Mouse (Mus musculus): ENCODE measurements around the gene Ccne1. TPM values are rescaled to one million over a fixed set of nuclear protein-coding genes. Genes with fewer than 3 reads are reported as not detected.
A peak's percentile ranks its signal among the peaks of the same experiment; 100 is the strongest.

Gene Ccne1
- polyA plus RNA-seq, 1 experiment from 2014 or later = 14.1 TPM

GRCm38 (mm10) chr7:38073782-38074181, 33.6 kb downstream of the Ccne1 start:
- WGBS = 16% methylated on average over 3 of the region's 3 CpGs
- H3K9ac ChIP-seq (replicated peaks; ENCODE audit: low read length) = no peak overlapping the region
- peak; percentile 71 for ATAC-seq (ENCODE audit: low FRiP score, low TSS enrichment)
- DNase-seq = peak; percentile 81
- H3K4me3 ChIP-seq (replicated peaks; ENCODE audit: low read depth, low read length) = no peak overlapping the region
- H3K36me3 ChIP-seq (ENCODE audit: control insufficient read depth, insufficient read depth, low read length) = no peaks in the 10 kb centered on the region
- peak overlapping the region; percentile 55; the same call in 1 of the 2 replicates for H3K4me2 ChIP-seq (ENCODE audit: low read length)
- peaks cover 11% of the 10 kb centered on the region for H3K4me1 ChIP-seq (ENCODE audit: control insufficient read depth, insufficient read depth, low read length)
- no peaks in the 10 kb centered on the region for H3K9me3 ChIP-seq (ENCODE audit: control insufficient read depth, low read length)
- H3K27ac ChIP-seq (replicated peaks; ENCODE audit: low read depth, low read length) = no peak overlapping the region
- H3K27me3 ChIP-seq (ENCODE audit: control insufficient read depth, insufficient read depth, low read length) = no peaks in the 10 kb centered on the region

- DNase-seq = no peak
- no peaks in the 10 kb centered on the region for H3K36me3 ChIP-seq (ENCODE audit: control insufficient read depth, insufficient read depth, low read length)
- H3K9me3 ChIP-seq (ENCODE audit: control insufficient read depth, low read length) = no peaks in the 10 kb centered on the region
- H3K4me1 ChIP-seq (ENCODE audit: control insufficient read depth, insufficient read depth, low read length) = peaks cover 11% of the 10 kb centered on the region
- no peaks in the 10 kb centered on the region for H3K27me3 ChIP-seq (ENCODE audit: control insufficient read depth, insufficient read depth, low read length)
- 83% methylated on average over 5 of the region's 5 CpGs for WGBS
- H3K4me2 ChIP-seq (ENCODE audit: low read length) = no peak overlapping the region
- ATAC-seq (ENCODE audit: low FRiP score, low TSS enrichment) = no peak
- no peak overlapping the region for H3K9ac ChIP-seq (replicated peaks; ENCODE audit: low read length)
- no peak overlapping the region for H3K27ac ChIP-seq (replicated peaks; ENCODE audit: low read depth, low read length)
- H3K4me3 ChIP-seq (replicated peaks; ENCODE audit: low read depth, low read length) = no peak overlapping the region
Measured at GRCm38 (mm10) chr7:38071065-38071464, 36.3 kb downstream of the Ccne1 start.

GRCm38 (mm10) chr7:38070663-38071062, 36.7 kb downstream of the Ccne1 start:
- Histone ChIP-seq H3K4me1 (ENCODE audit: control insufficient read depth, insufficient read depth, low read length) (peaks cover 11% of the 10 kb centered on the region), H3K27ac (replicated peaks; ENCODE audit: low read depth, low read length) (no peak overlapping the region), H3K9me3 (ENCODE audit: control insufficient read depth, low read length) (no peaks in the 10 kb centered on the region), H3K27me3 (ENCODE audit: control insufficient read depth, insufficient read depth, low read length) (no peaks in the 10 kb centered on the region), H3K4me3 (replicated peaks; ENCODE audit: low read depth, low read length) (no peak overlapping the region), H3K9ac (replicated peaks; ENCODE audit: low read length) (no peak overlapping the region), H3K4me2 (ENCODE audit: low read length) (no peak overlapping the region), H3K36me3 (ENCODE audit: control insufficient read depth, insufficient read depth, low read length) (no peaks in the 10 kb centered on the region)
- 47% methylated on average over 2 of the region's 2 CpGs for WGBS
- ATAC-seq (ENCODE audit: low FRiP score, low TSS enrichment) (no peak), DNase-seq (no peak)

- Histone ChIP-seq H3K9me3 (ENCODE audit: control insufficient read depth, low read length) (no peaks in the 10 kb centered on the region), H3K9ac (replicated peaks; ENCODE audit: low read length) (no peak overlapping the region), H3K27ac (replicated peaks; ENCODE audit: low read depth, low read length) (no peak overlapping the region), H3K36me3 (ENCODE audit: control insufficient read depth, insufficient read depth, low read length) (no peaks in the 10 kb centered on the region), H3K4me1 (ENCODE audit: control insufficient read depth, insufficient read depth, low read length) (0 out of 2 replicates have a peak, but pooled peaks cover 8% of the 10 kb centered on the region), H3K4me2 (ENCODE audit: low read length) (no peak overlapping the region), H3K4me3 (replicated peaks; ENCODE audit: low read depth, low read length) (no peak overlapping the region), H3K27me3 (ENCODE audit: control insufficient read depth, insufficient read depth, low read length) (no peaks in the 10 kb centered on the region)
- ATAC-seq (ENCODE audit: low FRiP score, low TSS enrichment) = no peak
- DNase-seq = no peak
- 52% methylated on average over 4 of the region's 4 CpGs for WGBS
Measured at GRCm38 (mm10) chr7:38064431-38064830, 42.9 kb downstream of the Ccne1 start.

GRCm38 (mm10) chr7:38061060-38061970, 46.0 kb downstream of the Ccne1 start:
- Histone ChIP-seq H3K27ac (replicated peaks; ENCODE audit: low read depth, low read length) (peak overlapping the region; percentile 70), H3K4me1 (ENCODE audit: control insufficient read depth, insufficient read depth, low read length) (peaks cover 8% of the 10 kb centered on the region; the same call in 1 of the 2 replicates), H3K27me3 (ENCODE audit: control insufficient read depth, insufficient read depth, low read length) (no peaks in the 10 kb centered on the region), H3K36me3 (ENCODE audit: control insufficient read depth, insufficient read depth, low read length) (no peaks in the 10 kb centered on the region), H3K4me2 (ENCODE audit: low read length) (peak overlapping the region; percentile 72), H3K9me3 (ENCODE audit: control insufficient read depth, low read length) (no peaks in the 10 kb centered on the region), H3K4me3 (replicated peaks; ENCODE audit: low read depth, low read length) (peak overlapping the region; percentile 52), H3K9ac (replicated peaks; ENCODE audit: low read length) (peak overlapping the region; percentile 69)
- WGBS = under 1% methylated on average over 57 of the region's 57 CpGs
- peak; percentile 88 for ATAC-seq (ENCODE audit: low FRiP score, low TSS enrichment)
- DNase-seq = peak; percentile 96

- ATAC-seq (ENCODE audit: low FRiP score, low TSS enrichment) = no peak
- Histone ChIP-seq H3K4me3 (replicated peaks; ENCODE audit: low read depth, low read length) (no peak overlapping the region), H3K36me3 (ENCODE audit: control insufficient read depth, insufficient read depth, low read length) (no peaks in the 10 kb centered on the region), H3K4me2 (ENCODE audit: low read length) (no peak overlapping the region), H3K9me3 (ENCODE audit: control insufficient read depth, low read length) (no peaks in the 10 kb centered on the region), H3K4me1 (ENCODE audit: control insufficient read depth, insufficient read depth, low read length) (peaks cover 8% of the 10 kb centered on the region; the same call in 1 of the 2 replicates), H3K27me3 (ENCODE audit: control insufficient read depth, insufficient read depth, low read length) (no peaks in the 10 kb centered on the region), H3K27ac (replicated peaks; ENCODE audit: low read depth, low read length) (no peak overlapping the region), H3K9ac (replicated peaks; ENCODE audit: low read length) (no peak overlapping the region)
- no peak for DNase-seq
- 76% methylated on average over 8 of the region's 8 CpGs for WGBS
Measured at GRCm38 (mm10) chr7:38059636-38060330, 47.6 kb downstream of the Ccne1 start.

GRCm38 (mm10) chr7:38059096-38059495, 48.2 kb downstream of the Ccne1 start:
- no peaks in the 10 kb centered on the region for H3K27me3 ChIP-seq (ENCODE audit: control insufficient read depth, insufficient read depth, low read length)
- H3K9me3 ChIP-seq (ENCODE audit: control insufficient read depth, low read length) = no peaks in the 10 kb centered on the region
- H3K4me2 ChIP-seq (ENCODE audit: low read length) = no peak overlapping the region
- DNase-seq = no peak
- WGBS = 60% methylated on average over 7 of the region's 7 CpGs
- H3K27ac ChIP-seq (replicated peaks; ENCODE audit: low read depth, low read length) = no peak overlapping the region
- no peak for ATAC-seq (ENCODE audit: low FRiP score, low TSS enrichment)
- H3K9ac ChIP-seq (replicated peaks; ENCODE audit: low read length) = no peak overlapping the region
- H3K4me3 ChIP-seq (replicated peaks; ENCODE audit: low read depth, low read length) = no peak overlapping the region
- H3K4me1 ChIP-seq (ENCODE audit: control insufficient read depth, insufficient read depth, low read length) = peaks cover 8% of the 10 kb centered on the region; the same call in 1 of the 2 replicates
- H3K36me3 ChIP-seq (ENCODE audit: control insufficient read depth, insufficient read depth, low read length) = no peaks in the 10 kb centered on the region

GRCm38 (mm10) chr7:38055996-38056395, 51.3 kb downstream of the Ccne1 start:
- H3K9me3 ChIP-seq (ENCODE audit: control insufficient read depth, low read length) = no peaks in the 10 kb centered on the region
- H3K9ac ChIP-seq (replicated peaks; ENCODE audit: low read length) = no peak overlapping the region
- no peak overlapping the region for H3K4me2 ChIP-seq (ENCODE audit: low read length)
- H3K36me3 ChIP-seq (ENCODE audit: control insufficient read depth, insufficient read depth, low read length) = no peaks in the 10 kb centered on the region
- WGBS = 84% methylated on average over 2 of the region's 2 CpGs
- H3K27ac ChIP-seq (replicated peaks; ENCODE audit: low read depth, low read length) = no peak overlapping the region
- ATAC-seq (ENCODE audit: low FRiP score, low TSS enrichment) (no peak), DNase-seq (no peak)
- no peaks in the 10 kb centered on the region for H3K27me3 ChIP-seq (ENCODE audit: control insufficient read depth, insufficient read depth, low read length)
- peaks cover 4% of the 10 kb centered on the region; the same call in 1 of the 2 replicates for H3K4me1 ChIP-seq (ENCODE audit: control insufficient read depth, insufficient read depth, low read length)
- H3K4me3 ChIP-seq (replicated peaks; ENCODE audit: low read depth, low read length) = no peak overlapping the region

Measured in midbrain, embryonic 14.5 days (tissue).